Mouse (Mus musculus) activated CD4-positive, CD25-positive, alpha-beta regulatory T cell, adult 4 months (primary cell): ENCODE results near the gene Fgf11. TPM values are rescaled to one million over a fixed set of nuclear protein-coding genes. Genes with fewer than 3 reads are reported as not detected.

Source experiments
- ATAC-seq: one replicate; pipeline ENCODE4 v1.8.0; 2017
- polyA plus RNA-seq, 2 experiments: library from polyadenylated mRNA; unstranded; fragments of 100-300 nt; shearing (Covaris generic); gene quantifications; one replicate each; pipeline ENCODE4 v1.2.1; 2017

The Fgf11 gene
- polyA plus RNA-seq, 2 experiments from 2014 or later: not detected

DNA sequence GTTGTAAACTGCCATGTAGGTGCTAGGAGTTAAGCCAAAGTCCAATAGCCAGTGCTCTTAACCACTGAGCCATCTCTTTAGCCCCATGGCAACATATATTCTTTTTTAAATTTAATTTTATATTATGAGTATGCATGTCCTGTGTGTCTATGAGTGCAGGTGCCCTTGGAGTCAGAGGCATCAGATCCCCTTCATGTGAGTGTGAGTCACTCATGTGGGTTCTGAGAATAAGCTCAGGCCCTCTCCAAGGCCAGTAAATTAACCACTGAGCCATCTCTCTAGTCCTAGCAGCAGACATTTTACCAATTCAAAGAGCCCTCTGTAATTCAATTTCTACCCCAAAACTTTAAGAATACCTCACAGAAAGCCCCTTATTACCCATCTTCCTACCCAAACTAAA is 49.0 kb downstream of the Fgf11 start:
- ATAC-seq: no peak

DNA sequence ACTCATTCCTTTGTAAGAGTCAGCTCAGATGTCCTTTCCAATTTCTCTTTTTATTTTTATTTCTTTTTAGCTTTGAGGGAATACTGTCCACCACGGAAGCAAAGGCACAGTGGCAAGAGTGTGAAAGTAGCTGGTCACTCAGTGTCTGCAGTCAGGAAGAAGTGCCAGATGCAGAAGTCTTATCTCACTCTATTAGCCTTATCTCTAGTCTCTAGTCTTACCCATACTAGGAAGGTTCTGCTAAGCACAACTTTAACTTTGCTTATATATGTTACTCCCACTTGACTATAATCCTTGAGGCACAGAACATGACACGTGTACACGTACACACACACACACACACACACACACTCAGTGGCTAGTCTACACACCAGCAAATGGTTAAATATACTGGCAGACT is 50.0 kb downstream of the Fgf11 start:
- ATAC-seq: no peak

Other genes with a start within 250 kb of the Fgf11 start
- under 1 TPM in 1 of 2 experiments, not detected in 1; 0.17 TPM for gene Efnb3, start 241.7 kb downstream of the Fgf11 start, polyA plus RNA-seq
- 10 to 100 TPM; 25.6 to 27.6 TPM for gene Wrap53, start 221.6 kb downstream of the Fgf11 start, polyA plus RNA-seq
- gene Trp53, start 221.5 kb downstream of the Fgf11 start, polyA plus RNA-seq: 100 to 1,000 TPM; 231 to 302 TPM
- under 1 TPM in 1 of 2 experiments, not detected in 1; 0.46 TPM for gene Atp1b2, start 195.9 kb downstream of the Fgf11 start, polyA plus RNA-seq
- not detected for gene Shbg, start 184.0 kb downstream of the Fgf11 start, polyA plus RNA-seq
- not detected for gene Sat2, start 179.8 kb downstream of the Fgf11 start, polyA plus RNA-seq
- gene Fxr2, start 168.9 kb downstream of the Fgf11 start, polyA plus RNA-seq: 1 to 10 TPM; 6.5 to 7.1 TPM
- gene Sox15, start 146.5 kb downstream of the Fgf11 start, polyA plus RNA-seq: not detected
- gene Mpdu1, start 139.2 kb downstream of the Fgf11 start, polyA plus RNA-seq: 10 to 100 TPM; 41.3 to 59.7 TPM
- gene Cd68, start 135.7 kb downstream of the Fgf11 start, polyA plus RNA-seq: 1 to 10 TPM; 3.3 to 5.3 TPM
- gene Eif4a1, start 129.4 kb downstream of the Fgf11 start, polyA plus RNA-seq: 100 to 1,000 TPM; 202 to 297 TPM
- 10 to 100 TPM; 32.7 to 33.0 TPM for gene Senp3, start 119.8 kb downstream of the Fgf11 start, polyA plus RNA-seq
- gene Tnfsf13, start 116.1 kb downstream of the Fgf11 start, polyA plus RNA-seq: not detected
- gene Tnfsf12, start 106.0 kb downstream of the Fgf11 start, polyA plus RNA-seq: not detected
- not detected for gene Tnfsfm13, start 105.8 kb downstream of the Fgf11 start, polyA plus RNA-seq
- gene Polr2a, start 43.2 kb downstream of the Fgf11 start, polyA plus RNA-seq: 10 to 100 TPM; 24.0 to 28.8 TPM
- not detected for gene Slc35g3, start 39.9 kb downstream of the Fgf11 start, polyA plus RNA-seq
- gene Zbtb4, start 35.9 kb downstream of the Fgf11 start, polyA plus RNA-seq: 1 to 10 TPM; 7.8 to 8.1 TPM
- 1 to 10 TPM in 1 of 2 experiments, under 1 TPM in 1; 0.66 to 4.1 TPM for gene Chrnb1, start 5.9 kb downstream of the Fgf11 start, polyA plus RNA-seq
- gene Tmem102, start 3.8 kb upstream of the Fgf11 start, polyA plus RNA-seq: not detected
- gene Gm39566, start 13.4 kb upstream of the Fgf11 start, polyA plus RNA-seq: under 1 TPM in 1 of 2 experiments, not detected in 1; 0.08 TPM
- not detected for gene Spem2, start 16.6 kb upstream of the Fgf11 start, polyA plus RNA-seq
- gene Spem1, start 20.3 kb upstream of the Fgf11 start, polyA plus RNA-seq: not detected
- gene Nlgn2, start 35.9 kb upstream of the Fgf11 start, polyA plus RNA-seq: under 1 TPM; 0.59 to 0.66 TPM
- gene Tmem256, start 36.7 kb upstream of the Fgf11 start, polyA plus RNA-seq: 100 to 1,000 TPM; 127 to 138 TPM
- gene Plscr3, start 44.5 kb upstream of the Fgf11 start, polyA plus RNA-seq: 10 to 100 TPM; 15.4 to 17.5 TPM
- gene Tnk1, start 56.9 kb upstream of the Fgf11 start, polyA plus RNA-seq: not detected
- gene Tmem95, start 76.2 kb upstream of the Fgf11 start, polyA plus RNA-seq: not detected
- gene Kctd11, start 79.5 kb upstream of the Fgf11 start, polyA plus RNA-seq: under 1 TPM in 1 of 2 experiments, not detected in 1; 0.56 TPM
- 100 to 1,000 TPM; 213 to 273 TPM for gene Acap1, start 93.7 kb upstream of the Fgf11 start, polyA plus RNA-seq
- gene 2810408A11Rik, start 99.1 kb upstream of the Fgf11 start, polyA plus RNA-seq: 1 to 10 TPM; 1.1 to 1.2 TPM
- 1 to 10 TPM; 7.9 to 8.0 TPM for gene Neurl4, start 99.2 kb upstream of the Fgf11 start, polyA plus RNA-seq
- gene Gps2, start 112.0 kb upstream of the Fgf11 start, polyA plus RNA-seq: 100 to 1,000 TPM in 1 of 2 experiments, 10 to 100 TPM in 1; 90.7 to 106 TPM
- gene Eif5a, start 120.1 kb upstream of the Fgf11 start, polyA plus RNA-seq: 1,000 to 10,000 TPM; 1,092 to 1,351 TPM
- not detected for gene Ybx2, start 133.9 kb upstream of the Fgf11 start, polyA plus RNA-seq
- not detected for gene Slc2a4, start 146.3 kb upstream of the Fgf11 start, polyA plus RNA-seq
- gene Cldn7, start 162.9 kb upstream of the Fgf11 start, polyA plus RNA-seq: not detected
- gene Ctdnep1, start 179.3 kb upstream of the Fgf11 start, polyA plus RNA-seq: 10 to 100 TPM; 21.4 to 24.8 TPM
- 10 to 100 TPM; 62.1 to 69.7 TPM for gene Elp5, start 180.7 kb upstream of the Fgf11 start, polyA plus RNA-seq
- 100 to 1,000 TPM; 343 to 373 TPM for gene Gabarap, start 189.3 kb upstream of the Fgf11 start, polyA plus RNA-seq
- 10 to 100 TPM; 32.1 to 44.9 TPM for gene Phf23, start 193.9 kb upstream of the Fgf11 start, polyA plus RNA-seq
- 1 to 10 TPM; 2.7 to 3.9 TPM for gene Dvl2, start 198.7 kb upstream of the Fgf11 start, polyA plus RNA-seq
- gene Acadvl, start 213.6 kb upstream of the Fgf11 start, polyA plus RNA-seq: 100 to 1,000 TPM; 107 to 139 TPM
- 10 to 100 TPM in 1 of 2 experiments, 1 to 10 TPM in 1; 9.7 to 11.6 TPM for gene Dlg4, start 215.1 kb upstream of the Fgf11 start, polyA plus RNA-seq